Mouse (Mus musculus) MEL (cell line): ENCODE measurements around the gene Gm10306.

ENCODE experiments used
- BHLHE40 ChIP-seq: IDR thresholded peaks from 2 replicates; pipeline ENCODE4 v1.6.1; 2012; ENCODE audit warnings: low read depth, mild to moderate bottlenecking, inconsistent platforms, low read length, improper control_type of control experiment, borderline replicate concordance
- CTCF ChIP-seq, 3 experiments: IDR thresholded peaks in 2 of 3; conservative IDR thresholded peaks in 1 of 3; 2 replicates each; pipeline ENCODE4 v1.5.1; 2011 to 2012; ENCODE audit warnings: low read length in 3 of 3, low read depth in 2 of 3, mild to moderate bottlenecking in 2 of 3, improper control_type of control experiment in 1 of 3, inconsistent platforms in 1 of 3, mixed read lengths in 1 of 3, moderate library complexity in 1 of 3; ENCODE audit not compliant: control insufficient read depth in 1 of 3, insufficient read depth in 1 of 3, poor library complexity in 1 of 3, severe bottlenecking in 1 of 3
- E2F4 ChIP-seq: IDR thresholded peaks from 2 replicates; pipeline ENCODE4 v1.6.1; 2011; ENCODE audit warnings: low read depth, low read length, improper control_type of control experiment, borderline replicate concordance
- EP300 ChIP-seq, 2 experiments: IDR thresholded peaks; 2 replicates each; pipeline ENCODE4 v1.6.1; 2011; ENCODE audit warnings: improper control_type of control experiment in 2 of 2, low read length in 2 of 2, low read depth in 1 of 2, mild to moderate bottlenecking in 1 of 2
- GATA1 ChIP-seq: IDR thresholded peaks from 2 replicates; pipeline ENCODE4 v1.6.1; 2011; ENCODE audit warnings: low read depth, low read length, improper control_type of control experiment
- POLR2A ChIP-seq, 2 experiments: IDR thresholded peaks; 2 replicates each; pipeline ENCODE4 v1.6.1; 2011 to 2012; ENCODE audit warnings: low read length in 2 of 2, mild to moderate bottlenecking in 2 of 2, control low read depth in 1 of 2, improper control_type of control experiment in 1 of 2, low read depth in 1 of 2, moderate library complexity in 1 of 2; ENCODE audit not compliant: control insufficient read depth in 1 of 2, insufficient read depth in 1 of 2, poor library complexity in 1 of 2
- POLR2AphosphoS2 ChIP-seq: IDR thresholded peaks from 2 replicates; pipeline ENCODE4 v1.6.1; 2011; ENCODE audit warnings: low read length, improper control_type of control experiment
- RAD21 ChIP-seq: IDR thresholded peaks from 2 replicates; pipeline ENCODE4 v1.6.1; 2011; ENCODE audit warnings: mild to moderate bottlenecking, low read depth, low read length, improper control_type of control experiment
- SIN3A ChIP-seq: IDR thresholded peaks from 2 replicates; pipeline ENCODE4 v1.6.1; 2012; ENCODE audit warnings: low read length, improper control_type of control experiment, inconsistent platforms
- TAL1 ChIP-seq: IDR thresholded peaks from 2 replicates; pipeline ENCODE4 v1.6.1; 2012; ENCODE audit warnings: mild to moderate bottlenecking, inconsistent platforms, low read length, moderate library complexity, mixed read lengths
- USF1 ChIP-seq: IDR thresholded peaks from 2 replicates; pipeline ENCODE4 v1.6.1; 2014; ENCODE audit warnings: low read depth, mild to moderate bottlenecking, inconsistent platforms, low read length, improper control_type of control experiment, moderate library complexity
- ZC3H11A ChIP-seq: IDR thresholded peaks from 2 replicates; pipeline ENCODE4 v1.6.1; 2012; ENCODE audit warnings: low read depth, mild to moderate bottlenecking, inconsistent platforms, low read length, improper control_type of control experiment
- ZKSCAN1 ChIP-seq: IDR thresholded peaks from 2 replicates; pipeline ENCODE4 v1.6.1; 2012; ENCODE audit warnings: low read depth, mild to moderate bottlenecking, inconsistent platforms, low read length, improper control_type of control experiment, moderate library complexity

GRCm38 (mm10) chr4:94529448-94529847, 26.9 kb upstream of the Gm10306 start:
- TF ChIP-seq E2F4 (no peak), BHLHE40 (no peak), POLR2A (IDR thresholded peaks at IDR 0.05; ENCODE audit: control insufficient read depth in 1 of 2, insufficient read depth in 1 of 2, low read depth in 1 of 2, low read length in 2 of 2, poor library complexity in 1 of 2) (no peak), ZC3H11A (no peak), RAD21 (no peak), USF1 (no peak), CTCF (IDR thresholded peaks at IDR 0.05 in 2 of 3, conservative IDR thresholded peaks at IDR 0.05 in 1 of 3; ENCODE audit: control insufficient read depth in 1 of 3, insufficient read depth in 1 of 3, low read depth in 2 of 3, low read length in 3 of 3, poor library complexity in 1 of 3, severe bottlenecking in 1 of 3) (no peak), SIN3A (no peak), ZKSCAN1 (no peak), EP300 (IDR thresholded peaks at IDR 0.05; ENCODE audit: low read depth in 1 of 2, low read length in 2 of 2) (no peak), TAL1 (no peak), GATA1 (no peak), POLR2AphosphoS2 (no peak)
